Mouse (Mus musculus): Measurements from ENCODE around the gene Macf1.

DNA sequence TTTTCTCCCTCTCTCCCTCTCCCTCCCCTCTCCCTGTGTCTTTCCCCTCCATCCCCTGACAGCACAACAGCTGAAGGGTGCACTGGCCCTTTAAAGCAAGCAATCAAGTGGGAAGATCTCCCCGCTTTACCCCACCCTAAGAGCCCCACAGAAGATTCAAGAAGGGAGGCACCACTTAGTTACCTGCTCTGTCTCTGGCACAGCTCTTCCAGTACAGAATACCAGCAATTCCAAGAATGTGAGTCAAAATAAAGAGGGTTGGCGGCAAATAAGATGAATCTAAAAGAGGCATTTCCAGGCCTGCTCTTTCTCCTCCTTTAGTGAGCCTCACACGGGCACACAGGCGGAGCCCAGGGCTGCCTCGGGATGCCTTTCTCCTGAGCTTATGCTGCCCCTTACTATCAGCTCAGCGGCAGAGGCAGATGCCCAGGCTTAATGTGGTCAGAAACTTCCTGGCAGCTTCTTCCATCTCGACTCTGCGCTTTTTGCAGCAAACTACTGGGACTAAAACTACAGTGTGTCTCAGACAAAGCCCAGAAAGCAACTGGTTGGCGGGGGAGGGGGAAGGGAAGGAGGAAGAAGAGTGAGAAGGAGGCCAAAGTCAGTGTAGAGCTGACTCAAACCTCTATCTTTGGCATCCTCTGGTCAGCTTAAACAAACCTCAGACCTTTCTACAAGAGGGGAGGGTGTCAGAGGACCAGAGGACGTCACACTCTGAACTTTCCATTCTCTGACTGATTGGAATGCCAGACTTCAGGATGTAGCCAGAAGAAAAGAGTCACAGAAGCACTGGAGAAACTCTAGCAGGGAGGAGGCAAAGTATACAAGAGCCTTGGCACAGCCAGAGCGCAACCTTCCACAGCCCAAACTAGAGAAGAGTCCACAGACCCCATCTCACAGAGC, 111.5 kb downstream of the Macf1 start:
- TF ChIP-seq MAX (IDR thresholded peaks at IDR 0.05; ENCODE audit: low read depth) (no peak), POLR2A (IDR thresholded peaks at IDR 0.05; ENCODE audit: insufficient read length, low read depth) (no peak), E2F4 (IDR thresholded peaks at IDR 0.05; ENCODE audit: insufficient read depth) (no peak), TCF12 (IDR thresholded peaks at IDR 0.05; ENCODE audit: insufficient read depth, poor library complexity, severe bottlenecking) (no peak), USF1 (IDR thresholded peaks at IDR 0.05; ENCODE audit: low read depth) (no peak), POLR2AphosphoS2 (IDR thresholded peaks at IDR 0.05; ENCODE audit: insufficient read length, low read depth) (no peak), MYOD1 (IDR thresholded peaks at IDR 0.05; ENCODE audit: control insufficient read depth in 1 of 3, insufficient read length in 2 of 3, low read depth in 2 of 3) (peak in 2 of 3 experiments; percentile 5), TCF3 (IDR thresholded peaks at IDR 0.05; ENCODE audit: insufficient read length, low read depth) (no peak), MYOG (IDR thresholded peaks at IDR 0.05; ENCODE audit: control insufficient read depth in 1 of 3, insufficient read depth in 1 of 3, insufficient read length in 2 of 3, low read depth in 2 of 3) (no peak), SRF (IDR thresholded peaks at IDR 0.05; ENCODE audit: control insufficient read depth, insufficient read length, low read depth) (no peak), REST (IDR thresholded peaks at IDR 0.05; ENCODE audit: insufficient read depth, insufficient read length) (no peak)
